Mouse (Mus musculus) intestine, postnatal 0 days (tissue): ENCODE results near the gene Gnl3l. TPM values are rescaled to one million over a fixed set of nuclear protein-coding genes. Genes with fewer than 3 reads are reported as not detected.

Experiments used
- ATAC-seq: fragments of 200-750 bp; cut with Nextera tagmentation; 2 replicates; pipeline ENCODE4 v1.8.0; 2017; ENCODE audit warnings: mild to moderate bottlenecking, moderate TSS enrichment, moderate library complexity
- H3K27ac ChIP-seq: fragments of 300-500 bp; sonication (generic); 2 replicates; pipeline ENCODE4 v1.5.1; 2014; ENCODE audit warnings: mild to moderate bottlenecking, low read depth, low read length, moderate library complexity
- H3K27me3 ChIP-seq: fragments of 300-500 bp; sonication (generic); replicated peaks from 2 replicates; pipeline ENCODE4 v1.6.1; 2014; ENCODE audit warnings: low read length, mixed read lengths; ENCODE audit not compliant: control insufficient read depth, insufficient read depth
- H3K36me3 ChIP-seq: fragments of 300-500 bp; sonication (generic); 2 replicates; pipeline ENCODE4 v1.6.1; 2014; ENCODE audit warnings: mild to moderate bottlenecking, moderate library complexity; ENCODE audit not compliant: control insufficient read depth, insufficient read depth
- H3K4me1 ChIP-seq: fragments of 300-500 bp; sonication (generic); replicated peaks from 2 replicates; pipeline ENCODE4 v1.6.1; 2014; ENCODE audit warnings: antibody characterized with exemption, low read length, mixed read lengths; ENCODE audit not compliant: control insufficient read depth, insufficient read depth
- H3K4me2 ChIP-seq: fragments of 300-500 bp; sonication (generic); replicated peaks from 2 replicates; pipeline ENCODE4 v1.6.1; 2014; ENCODE audit warnings: low read depth, mild to moderate bottlenecking, moderate library complexity
- H3K4me3 ChIP-seq: fragments of 300-500 bp; sonication (generic); 2 replicates; pipeline ENCODE4 v1.5.1; 2014; ENCODE audit warnings: low read depth, low read length
- H3K9ac ChIP-seq: fragments of 300-500 bp; sonication (generic); 2 replicates; pipeline ENCODE4 v1.6.1; 2014; ENCODE audit warnings: mild to moderate bottlenecking, low read depth, low read length
- H3K9me3 ChIP-seq: fragments of 300-500 bp; sonication (generic); 2 replicates; pipeline ENCODE4 v1.6.1; 2016; ENCODE audit warnings: mixed run types; ENCODE audit not compliant: control insufficient read depth
- CTCF ChIP-seq: sonication (generic); IDR thresholded peaks from 2 replicates; pipeline ENCODE4 v1.5.1; 2016; ENCODE audit warnings: low read depth, mild to moderate bottlenecking, control low read depth, antibody characterized with exemption, moderate library complexity
- WGBS: fragments of 180-500 bp; shearing (Covaris S2); extraction: QIAGEN DNeasy Blood & Tissue Kit; methylation state at CpG from one replicate; pipeline ENCODE4 v1.1.7; 2014; 5-methylcytosine and 5-hydroxymethylcytosine counted together
- polyA plus RNA-seq: library from polyadenylated mRNA; unstranded; fragments of >200 nt; fragmentation: Nextera tagmentation; extraction: Ambion mirVana; gene quantifications from 2 replicates; pipeline ENCODE4 v1.2.1, GENCODE M21; 2015

Gene Gnl3l
- polyA plus RNA-seq, 1 experiment from 2014 or later = 13.3 TPM

GRCm38 (mm10) chrX:150963027-150963426 is 54.1 kb downstream of the Gnl3l start:
- Histone ChIP-seq H3K9ac (no peak overlapping the region), H3K27me3 (no peaks in the 10 kb centered on the region), H3K36me3 (no peaks in the 10 kb centered on the region), H3K9me3 (no peaks in the 10 kb centered on the region), H3K4me3 (no peak overlapping the region), H3K4me2 (no peak overlapping the region), H3K4me1 (no peaks in the 10 kb centered on the region), H3K27ac (no peak overlapping the region)
- 22% methylated on average over 2 of the region's 2 CpGs for WGBS
- no peak for ATAC-seq
- peak; percentile 47 for TF ChIP-seq CTCF

GRCm38 (mm10) chrX:150960702-150961101 is 56.4 kb downstream of the Gnl3l start:
- Histone ChIP-seq H3K4me3 (no peak overlapping the region), H3K27ac (no peak overlapping the region), H3K9ac (no peak overlapping the region), H3K36me3 (no peaks in the 10 kb centered on the region), H3K4me1 (no peaks in the 10 kb centered on the region), H3K27me3 (no peaks in the 10 kb centered on the region), H3K4me2 (no peak overlapping the region), H3K9me3 (no peaks in the 10 kb centered on the region)
- no peak for ATAC-seq
- 55% methylated on average over 5 of the region's 5 CpGs for WGBS
- peak; percentile 67 for TF ChIP-seq CTCF

GRCm38 (mm10) chrX:150956522-150957300 is 60.4 kb downstream of the Gnl3l start:
- peak; percentile 86 for ATAC-seq
- 24% methylated on average over 25 of the region's 25 CpGs for WGBS
- Histone ChIP-seq H3K4me3 (peak overlapping the region; percentile 2; the same call in 1 of the 2 replicates), H3K4me1 (no peaks in the 10 kb centered on the region), H3K27ac (peak overlapping the region; percentile 41; the same call in 1 of the 2 replicates), H3K36me3 (no peaks in the 10 kb centered on the region), H3K4me2 (peak overlapping the region; percentile 49), H3K9me3 (no peaks in the 10 kb centered on the region), H3K27me3 (no peaks in the 10 kb centered on the region), H3K9ac (no peak overlapping the region)
- TF ChIP-seq CTCF = peak; percentile 80

GRCm38 (mm10) chrX:150956016-150956415 is 61.1 kb downstream of the Gnl3l start:
- Histone ChIP-seq H3K27ac (no peak overlapping the region), H3K4me3 (peak overlapping the region; percentile 2; the same call in 1 of the 2 replicates)
- WGBS = 74% methylated on average over 1 of the region's 1 CpGs

GRCm38 (mm10) chrX:150955441-150955840 is 61.7 kb downstream of the Gnl3l start:
- H3K4me1 ChIP-seq = no peaks in the 10 kb centered on the region
- no peak for ATAC-seq
- no peaks in the 10 kb centered on the region for H3K27me3 ChIP-seq
- H3K4me2 ChIP-seq = no peak overlapping the region
- TF ChIP-seq CTCF = no peak
- WGBS = 45% methylated on average over 2 of the region's 2 CpGs
- H3K9ac ChIP-seq = no peak overlapping the region
- H3K9me3 ChIP-seq = no peaks in the 10 kb centered on the region
- H3K4me3 ChIP-seq = no peak overlapping the region
- no peaks in the 10 kb centered on the region for H3K36me3 ChIP-seq
- H3K27ac ChIP-seq = no peak overlapping the region

More at GRCm38 (mm10) chrX:150956016-150956415, 61.1 kb downstream of the Gnl3l start:
- TF ChIP-seq CTCF = no peak
- Histone ChIP-seq H3K4me2 (peak overlapping the region; percentile 49), H3K27me3 (no peaks in the 10 kb centered on the region), H3K9ac (no peak overlapping the region), H3K9me3 (no peaks in the 10 kb centered on the region), H3K4me1 (no peaks in the 10 kb centered on the region), H3K36me3 (no peaks in the 10 kb centered on the region)
- ATAC-seq = no peak

GRCm38 (mm10) chrX:150954721-150955120 is 62.4 kb downstream of the Gnl3l start:
- no peak for TF ChIP-seq CTCF
- Histone ChIP-seq H3K4me1 (no peaks in the 10 kb centered on the region), H3K4me3 (no peak overlapping the region), H3K27me3 (no peaks in the 10 kb centered on the region), H3K9ac (no peak overlapping the region), H3K9me3 (no peaks in the 10 kb centered on the region), H3K36me3 (no peaks in the 10 kb centered on the region), H3K4me2 (no peak overlapping the region), H3K27ac (no peak overlapping the region)
- 85% methylated on average over 1 of the region's 1 CpGs for WGBS
- ATAC-seq = no peak

Other genes with a start within 250 kb of the Gnl3l start
- gene Maged2, start 203.0 kb downstream of the Gnl3l start, polyA plus RNA-seq = 142 and 143 TPM in 2 replicates
- gene Fgd1, start 28.8 kb upstream of the Gnl3l start, polyA plus RNA-seq = 2.3 and 2.7 TPM in 2 replicates
- 13.0 and 13.5 TPM in 2 replicates for gene Tsr2, start 79.2 kb upstream of the Gnl3l start, polyA plus RNA-seq
- 0.23 and 0.24 TPM in 2 replicates for gene Wnk3, start 180.8 kb upstream of the Gnl3l start, polyA plus RNA-seq